Mouse (Mus musculus) monocyte, adult 5-6 weeks (primary cell): ENCODE results near the gene Sbno2. TPM values are rescaled to one million over a fixed set of nuclear protein-coding genes. Genes with fewer than 3 reads are reported as not detected.
A peak's percentile ranks its signal among the peaks of the same experiment; 100 is the strongest.

Experiments
- ATAC-seq: fragments of 153-309, 156-312 bp; replicated peaks from 2 replicates; pipeline ENCODE4 v1.8.0; 2017; ENCODE audit warnings: mild to moderate bottlenecking; ENCODE audit not compliant: low TSS enrichment, insufficient number of reproducible peaks, severe bottlenecking, poor library complexity, low FRiP score
- total RNA-seq: library from RNA; stranded (forward); fragments of 200-1000, 200-491, 200-594 nt; gene quantifications from 3 replicates; pipeline ENCODE4 v1.2.3, GENCODE M21; 2017

Sbno2 gene
- 50.6 to 75.0 TPM (median 51.9 TPM) in 3 replicates for total RNA-seq

GRCm38 (mm10) chr10:80105460-80105859 is at the start of gene Sbno2:
Gene Sbno2, minus strand, starts transcription at chr10:80105571.
- peak; percentile 84 for ATAC-seq

DNA sequence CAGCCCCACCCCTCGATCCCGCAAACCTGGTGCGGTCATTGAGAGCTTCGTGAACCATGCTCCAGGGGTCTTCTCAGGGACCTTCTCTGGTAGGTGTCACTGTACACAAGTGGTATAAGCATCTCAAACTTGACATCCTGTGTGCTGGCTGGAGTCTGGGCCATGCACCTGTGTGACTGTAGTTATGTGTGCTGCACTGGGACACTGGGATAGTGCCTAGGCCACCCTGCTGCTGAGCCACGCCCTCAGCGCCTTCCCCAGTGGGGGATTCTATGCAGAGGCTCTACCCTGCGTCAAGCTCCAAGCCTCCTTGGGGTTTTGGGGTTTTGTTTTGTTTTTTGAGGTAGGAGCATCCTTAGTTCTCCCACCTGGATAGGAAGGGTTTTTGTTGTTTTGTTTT is 49.0 kb upstream of the Sbno2 start:
- ATAC-seq, result no peak

- ATAC-seq, result no peak
These were observed 48.3 kb upstream of the Sbno2 start for GRCm38 (mm10) chr10:80153713-80154112.

GRCm38 (mm10) chr10:80152873-80153260 is 47.5 kb upstream of the Sbno2 start:
- ATAC-seq, result no peak

- ATAC-seq, result no peak
These were observed 46.9 kb upstream of the Sbno2 start for GRCm38 (mm10) chr10:80152071-80152872.

GRCm38 (mm10) chr10:80151211-80152034 is 46.1 kb upstream of the Sbno2 start:
- no peak for ATAC-seq

DNA sequence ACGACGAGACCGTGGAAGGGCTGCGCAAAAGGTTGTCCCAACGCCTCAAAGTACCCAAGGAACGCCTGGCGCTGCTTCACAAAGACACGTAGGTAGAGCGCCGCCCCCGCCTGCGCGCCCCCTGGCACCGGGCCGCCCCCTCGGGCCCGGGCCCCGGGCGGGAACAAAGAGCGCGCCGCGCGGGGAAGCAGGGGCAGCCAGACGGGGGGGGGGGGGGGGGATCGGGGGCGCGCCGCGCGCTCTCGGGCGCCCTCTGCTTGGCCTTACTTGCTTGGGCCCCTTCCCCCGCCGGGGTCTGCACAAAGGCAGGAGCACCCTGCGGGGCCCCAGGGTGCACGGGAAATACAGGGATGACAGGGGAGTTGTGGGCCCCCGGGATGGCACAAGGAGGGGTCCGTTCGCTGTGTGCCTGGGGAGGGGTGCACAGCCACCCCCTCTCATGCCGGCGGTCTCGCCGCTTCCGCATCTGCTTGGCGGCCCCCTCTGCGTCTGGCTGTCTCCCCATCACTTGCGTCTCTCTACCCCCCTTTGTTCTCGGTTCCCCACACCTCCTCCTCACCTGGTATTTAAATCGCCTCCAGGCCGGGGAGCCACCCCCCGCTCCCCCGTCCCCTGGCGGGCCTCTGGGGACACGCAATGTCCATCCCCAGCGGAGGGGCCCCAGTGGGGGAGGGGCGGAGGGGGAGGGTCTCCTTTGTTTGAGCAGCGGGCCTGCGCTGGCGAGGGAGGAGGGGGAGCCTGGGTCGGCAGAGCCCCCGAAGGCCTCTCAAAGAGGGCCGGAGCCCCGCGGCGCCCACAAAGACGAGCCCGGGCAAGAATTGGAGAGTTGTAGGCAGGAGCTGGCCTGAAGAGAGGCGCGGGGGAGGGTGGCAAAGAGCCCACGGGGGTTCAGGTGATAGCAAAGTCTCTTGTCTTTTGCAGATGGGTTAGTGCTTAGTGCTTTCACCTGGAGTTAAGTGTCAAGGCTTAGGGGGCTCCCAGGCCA is 45.1 kb upstream of the Sbno2 start:
- ATAC-seq, result no peak

DNA sequence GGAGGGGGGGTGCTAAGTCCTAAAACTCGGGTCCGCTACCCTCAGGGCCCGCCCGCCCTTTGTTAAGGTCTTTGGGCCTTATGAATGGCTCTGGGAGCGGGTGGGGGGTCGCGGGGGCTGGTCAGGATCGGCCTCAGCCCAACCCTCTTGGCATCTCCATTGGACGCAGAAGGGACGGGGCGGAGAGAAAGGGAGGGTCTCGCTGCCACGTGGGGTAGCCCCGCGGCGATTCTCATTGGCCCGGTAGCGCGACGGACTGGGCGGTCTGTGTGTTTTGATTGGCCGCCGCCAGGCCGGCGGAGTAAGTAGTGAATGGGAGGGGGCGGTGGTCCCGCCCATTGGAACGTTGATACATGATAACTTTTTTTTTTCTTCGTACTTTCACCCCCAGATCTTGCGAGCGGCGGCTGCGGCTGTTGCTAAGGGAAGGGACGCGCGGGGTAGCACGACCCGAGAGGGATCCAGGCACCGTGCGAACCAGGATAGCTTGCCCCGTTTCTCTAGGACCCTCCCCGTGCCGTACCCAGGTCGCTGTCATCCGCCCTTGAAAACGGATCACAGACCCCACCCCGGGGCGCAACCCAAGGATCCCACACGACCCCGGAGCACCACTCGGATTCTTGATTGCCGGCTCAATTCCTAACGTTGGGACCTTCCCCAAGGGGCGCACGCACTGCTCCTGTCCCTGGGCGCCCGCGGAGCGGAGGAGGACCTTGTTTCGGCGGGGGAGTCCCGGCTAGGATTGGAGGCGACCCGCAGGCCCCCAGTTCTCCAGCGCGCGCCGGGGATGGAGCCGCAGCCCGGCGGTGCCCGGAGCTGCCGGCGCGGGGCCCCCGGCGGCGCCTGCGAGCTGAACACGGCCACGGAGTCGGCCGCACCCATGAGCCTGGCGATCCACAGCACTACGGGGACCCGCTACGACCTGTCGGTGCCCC is 44.2 kb upstream of the Sbno2 start:
- ATAC-seq, result peak; percentile 48

GRCm38 (mm10) chr10:80148610-80149290 is 43.4 kb upstream of the Sbno2 start:
- ATAC-seq, result peak; percentile 43

- ATAC-seq, result no peak
These were observed 42.6 kb upstream of the Sbno2 start, which contains the start of gene Midn for GRCm38 (mm10) chr10:80147719-80148601. Gene Midn, plus strand, starts transcription at chr10:80148272.

DNA sequence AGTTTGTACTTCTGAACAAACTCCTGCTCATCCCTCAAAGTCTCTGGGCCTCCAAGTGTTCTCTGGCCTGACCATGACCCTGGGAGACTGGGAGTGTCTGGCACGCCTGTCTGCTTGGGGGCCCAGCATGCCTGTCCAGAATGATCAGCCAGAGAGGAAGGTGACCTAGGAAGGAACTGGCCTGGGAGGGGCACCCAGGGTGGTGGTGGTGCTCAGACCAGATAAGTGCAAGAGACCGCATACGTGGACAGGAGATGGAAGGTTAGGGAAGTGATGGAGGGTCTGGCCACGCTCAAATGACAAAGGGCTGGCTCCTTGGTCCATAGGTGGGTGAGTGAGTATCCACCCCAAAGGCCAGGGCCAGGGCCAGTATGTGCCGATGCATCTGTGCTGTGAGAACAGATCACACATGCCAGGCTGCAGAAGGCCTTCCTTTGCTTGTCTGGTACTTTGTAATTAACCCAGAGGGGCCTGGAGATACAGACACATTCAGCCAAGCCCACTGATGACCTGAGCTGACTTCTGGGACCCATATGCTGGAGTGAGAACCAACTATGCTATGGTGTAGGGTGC is 41.9 kb upstream of the Sbno2 start:
- ATAC-seq, result no peak

DNA sequence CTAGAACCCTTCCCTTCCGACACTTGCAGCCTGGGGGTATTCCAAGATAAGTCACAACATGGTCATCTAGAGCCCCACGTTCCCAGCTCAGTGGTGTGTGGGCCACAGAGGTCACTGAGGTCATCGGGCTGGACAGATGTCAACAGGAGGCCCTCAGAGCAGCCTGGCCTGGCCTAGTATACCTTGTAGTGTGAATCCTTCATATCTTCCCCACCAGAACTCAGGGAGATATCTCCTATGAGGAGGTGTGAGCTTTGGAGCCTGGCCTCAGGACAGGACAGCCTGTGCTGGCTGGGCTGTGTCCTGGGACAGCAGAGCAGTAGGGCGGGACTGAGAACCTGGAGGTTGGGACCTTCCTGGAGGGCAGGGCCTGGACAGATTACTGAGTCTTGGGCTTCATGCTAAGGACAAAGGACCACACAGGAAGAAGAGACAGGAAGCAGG is 41.2 kb upstream of the Sbno2 start:
- no peak for ATAC-seq

- ATAC-seq, result no peak
These were observed 40.5 kb upstream of the Sbno2 start for GRCm38 (mm10) chr10:80145896-80146295.

GRCm38 (mm10) chr10:80144864-80145838 is 39.8 kb upstream of the Sbno2 start:
- no peak for ATAC-seq

DNA sequence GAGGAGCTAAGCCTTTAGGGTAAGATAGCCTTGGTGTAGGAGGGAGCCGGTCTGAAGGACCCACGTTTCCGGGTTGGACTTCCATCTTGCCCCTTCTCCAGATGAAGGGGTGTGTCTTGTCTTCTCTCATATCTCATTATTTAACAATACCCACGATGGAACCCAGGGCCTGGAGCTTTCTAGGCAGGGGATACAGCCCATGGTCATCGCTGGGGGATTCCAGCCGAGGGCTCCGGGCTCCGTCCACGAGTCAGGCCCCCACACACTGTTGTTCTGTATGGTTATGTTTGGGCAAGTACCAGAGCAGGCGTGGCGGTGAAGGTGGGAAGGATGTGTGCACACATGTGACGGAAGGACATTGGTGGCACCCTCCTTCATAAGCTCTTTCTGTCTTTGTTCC is 38.8 kb upstream of the Sbno2 start:
- ATAC-seq, result no peak
